Mouse (Mus musculus) midbrain, embryonic 11.5 days (tissue): ENCODE results near the gene Slc25a51. TPM values are rescaled to one million over a fixed set of nuclear protein-coding genes. Genes with fewer than 3 reads are reported as not detected.
"Not testable (repeated sequence)": the region's sequence is repeated elsewhere in the genome, so short reads cannot be mapped to it uniquely, and the experiment has no call there.

Experiments used
- ATAC-seq: fragments of 200-750 bp; cut with Nextera tagmentation; 2 replicates; pipeline ENCODE4 v1.8.0; 2017; ENCODE audit warnings: moderate TSS enrichment, moderate library complexity; ENCODE audit not compliant: low FRiP score
- DNase-seq: peaks from one replicate; pipeline ENCODE4 v3.0.0; 2015; ENCODE audit warnings: low spot score; ENCODE audit errors: missing footprints
- H3K27ac ChIP-seq: fragments of 300-500 bp; sonication (generic); 2 replicates; pipeline ENCODE4 v1.5.1; 2014; ENCODE audit warnings: low read depth, low read length
- H3K27me3 ChIP-seq: fragments of 300-500 bp; sonication (generic); 2 replicates; pipeline ENCODE4 v1.6.1; 2014; ENCODE audit warnings: mild to moderate bottlenecking, low read length, moderate library complexity, mixed read lengths; ENCODE audit not compliant: control insufficient read depth, insufficient read depth
- H3K36me3 ChIP-seq: fragments of 300-500 bp; sonication (generic); 2 replicates; pipeline ENCODE4 v1.6.1; 2014; ENCODE audit warnings: mild to moderate bottlenecking, low read length, moderate library complexity, mixed read lengths; ENCODE audit not compliant: control insufficient read depth, insufficient read depth
- H3K4me1 ChIP-seq: fragments of 300-500 bp; sonication (generic); 2 replicates; pipeline ENCODE4 v1.6.1; 2014; ENCODE audit warnings: low read length; ENCODE audit not compliant: control insufficient read depth, insufficient read depth
- H3K4me2 ChIP-seq: fragments of 300-500 bp; sonication (generic); 2 replicates; pipeline ENCODE4 v1.6.1; 2014; ENCODE audit warnings: mild to moderate bottlenecking, moderate library complexity
- H3K4me3 ChIP-seq: fragments of 300-500 bp; sonication (generic); 2 replicates; pipeline ENCODE4 v1.5.1; 2014; ENCODE audit warnings: low read depth, low read length
- H3K9ac ChIP-seq: fragments of 300-500 bp; sonication (generic); 2 replicates; pipeline ENCODE4 v1.6.1; 2014; ENCODE audit warnings: low read length
- H3K9me3 ChIP-seq: fragments of 300-500 bp; sonication (generic); 2 replicates; pipeline ENCODE4 v1.6.1; 2016; ENCODE audit warnings: low read length; ENCODE audit not compliant: control insufficient read depth
- WGBS: fragments of 180-500 bp; shearing (Covaris S2); extraction: QIAGEN DNeasy Blood & Tissue Kit; methylation state at CpG from one replicate; pipeline ENCODE4 v1.1.7; 2014; 5-methylcytosine and 5-hydroxymethylcytosine counted together
- polyA plus RNA-seq: library from polyadenylated mRNA; unstranded; fragments of >200 nt; fragmentation: Nextera tagmentation; extraction: Ambion mirVana; gene quantifications from 2 replicates; pipeline ENCODE4 v1.2.1, GENCODE M21; 2014

Slc25a51 gene
- polyA plus RNA-seq, 1 experiment from 2014 or later: 63.4 TPM

DNA sequence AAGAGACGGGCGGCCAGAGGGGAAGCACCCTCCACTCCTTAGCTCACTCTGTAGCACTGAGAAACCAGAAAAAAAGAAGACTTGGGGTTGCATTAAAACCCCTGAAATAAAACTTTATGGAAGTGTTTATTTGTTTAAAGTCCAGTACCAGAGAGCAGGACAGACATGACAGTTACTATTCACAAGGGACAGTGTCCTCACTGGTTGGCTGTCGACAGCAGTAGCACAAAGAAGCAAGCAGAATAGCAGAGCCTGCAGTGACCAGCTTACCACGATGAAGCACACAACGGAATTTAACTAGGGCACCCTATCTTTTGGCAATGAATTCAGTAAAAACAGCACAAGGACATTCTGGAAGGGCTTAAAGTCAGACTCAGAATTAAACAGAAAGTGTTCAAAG is 10.3 kb downstream of the Slc25a51 start:
- not testable (repeated sequence) for ATAC-seq, H3K9me3 ChIP-seq, H3K4me2 ChIP-seq, H3K27me3 ChIP-seq, H3K9ac ChIP-seq, H3K4me3 ChIP-seq, H3K27ac ChIP-seq, DNase-seq, H3K4me1 ChIP-seq
- H3K36me3 ChIP-seq: peaks cover 19% of the 10 kb centered on the region; the same call in 1 of the 2 replicates
- WGBS: 89% methylated on average over 5 of the region's 5 CpGs

DNA sequence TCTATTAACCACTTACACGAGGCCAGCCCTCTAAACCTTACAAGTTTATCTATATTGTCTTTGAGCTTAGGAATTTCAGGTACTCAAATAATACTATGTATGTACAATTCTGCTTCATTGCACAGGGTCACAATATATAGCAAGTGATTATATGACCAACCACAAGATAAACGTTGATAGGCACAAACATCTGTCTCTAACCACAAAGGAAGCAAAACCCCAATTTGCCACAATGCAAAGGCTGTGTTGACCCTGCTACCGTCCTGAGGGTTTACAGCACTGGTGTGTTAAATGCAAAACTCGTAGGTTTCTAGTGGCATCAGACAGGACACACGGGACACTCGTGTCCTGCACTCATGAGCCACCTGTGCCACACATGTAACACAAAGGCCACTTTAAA is 12.4 kb downstream of the Slc25a51 start:
- not testable (repeated sequence) for H3K9ac ChIP-seq, ATAC-seq, H3K27ac ChIP-seq, H3K4me3 ChIP-seq, H3K9me3 ChIP-seq, H3K4me1 ChIP-seq, H3K27me3 ChIP-seq, DNase-seq, H3K4me2 ChIP-seq
- peaks cover 14% of the 10 kb centered on the region; the same call in 1 of the 2 replicates for H3K36me3 ChIP-seq
- WGBS: 92% methylated on average over 5 of the region's 6 CpGs

DNA sequence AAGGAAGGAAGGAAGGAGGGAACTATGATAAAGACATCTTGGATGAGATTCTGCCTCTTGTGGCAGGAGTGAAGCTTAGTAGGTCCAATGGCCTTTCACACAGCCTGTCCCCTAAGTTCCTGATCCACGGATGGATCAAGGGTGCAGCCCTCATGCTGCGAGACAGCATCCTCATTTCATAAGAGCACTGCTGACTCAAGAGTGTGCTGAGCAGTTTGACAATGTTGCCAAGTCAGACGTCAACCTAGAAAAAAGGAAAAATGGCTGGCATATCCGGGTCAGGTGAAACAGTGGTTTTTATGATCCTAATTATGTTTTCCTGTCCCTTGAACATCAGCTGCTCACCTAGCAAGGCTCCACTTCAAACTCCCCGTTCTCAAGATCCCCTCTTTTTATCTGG is 14.9 kb downstream of the Slc25a51 start:
- no peak overlapping the region for H3K9ac ChIP-seq
- no peaks in the 10 kb centered on the region for H3K4me1 ChIP-seq
- ATAC-seq (no peak), DNase-seq (no peak)
- no peaks in the 10 kb centered on the region for H3K9me3 ChIP-seq
- H3K27me3 ChIP-seq: no peaks in the 10 kb centered on the region
- H3K4me2 ChIP-seq: no peak overlapping the region
- H3K4me3 ChIP-seq: no peak overlapping the region
- H3K36me3 ChIP-seq: peaks cover 4% of the 10 kb centered on the region; the same call in 1 of the 2 replicates
- H3K27ac ChIP-seq: no peak overlapping the region
- 81% methylated on average over 5 of the region's 5 CpGs for WGBS

DNA sequence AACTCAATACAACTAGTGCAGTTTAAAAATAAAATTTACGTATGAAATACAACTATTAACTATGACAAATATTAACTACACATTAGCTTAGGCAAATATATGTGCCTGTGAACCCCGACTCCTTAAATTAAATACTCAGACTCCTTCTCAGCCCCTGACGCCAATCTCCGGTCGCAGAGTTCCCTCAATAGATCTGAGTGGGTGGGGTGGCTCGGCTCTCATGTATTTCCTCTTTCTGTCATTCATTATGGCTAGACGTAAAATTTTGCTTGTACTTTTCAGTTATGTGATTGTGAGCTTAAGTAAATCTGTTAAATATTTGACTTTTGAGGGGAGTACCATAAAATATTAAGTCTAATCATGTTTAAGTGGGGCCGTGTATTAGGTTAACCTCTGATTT is 15.6 kb downstream of the Slc25a51 start:
- Histone ChIP-seq H3K4me2 (no peak overlapping the region), H3K27ac (no peak overlapping the region), H3K36me3 (peaks cover 2% of the 10 kb centered on the region; the same call in 1 of the 2 replicates), H3K4me3 (no peak overlapping the region), H3K9me3 (no peaks in the 10 kb centered on the region), H3K4me1 (no peaks in the 10 kb centered on the region), H3K27me3 (no peaks in the 10 kb centered on the region), H3K9ac (no peak overlapping the region)
- DNase-seq (no peak), ATAC-seq (no peak)
- 88% methylated on average over 8 of the region's 8 CpGs for WGBS

DNA sequence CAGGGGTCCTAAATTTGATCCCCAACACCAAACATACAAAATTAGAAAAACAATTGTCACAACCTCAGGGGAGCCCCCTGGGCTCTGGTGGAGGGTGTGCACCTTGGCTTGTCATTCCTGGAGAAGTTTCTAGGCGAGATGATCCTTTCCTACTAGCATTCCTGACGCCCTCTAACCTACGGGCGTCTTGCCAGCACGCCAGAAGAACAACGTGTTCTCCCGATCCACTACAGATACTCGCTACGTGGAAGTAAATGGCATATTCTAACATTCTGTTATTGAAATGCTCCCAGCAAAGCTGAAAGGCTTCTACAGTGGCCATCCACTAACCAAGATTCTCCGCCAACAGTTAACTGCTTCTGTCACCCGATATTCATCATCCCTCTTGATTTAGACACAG is 16.0 kb downstream of the Slc25a51 start:
- no peaks in the 10 kb centered on the region for H3K27me3 ChIP-seq
- no peaks in the 10 kb centered on the region for H3K36me3 ChIP-seq
- DNase-seq: no peak
- ATAC-seq: no peak
- no peaks in the 10 kb centered on the region for H3K9me3 ChIP-seq
- no peaks in the 10 kb centered on the region for H3K4me1 ChIP-seq
- no peak overlapping the region for H3K9ac ChIP-seq
- no peak overlapping the region for H3K4me2 ChIP-seq
- no peak overlapping the region for H3K27ac ChIP-seq
- WGBS: 81% methylated on average over 11 of the region's 11 CpGs
- H3K4me3 ChIP-seq: no peak overlapping the region

DNA sequence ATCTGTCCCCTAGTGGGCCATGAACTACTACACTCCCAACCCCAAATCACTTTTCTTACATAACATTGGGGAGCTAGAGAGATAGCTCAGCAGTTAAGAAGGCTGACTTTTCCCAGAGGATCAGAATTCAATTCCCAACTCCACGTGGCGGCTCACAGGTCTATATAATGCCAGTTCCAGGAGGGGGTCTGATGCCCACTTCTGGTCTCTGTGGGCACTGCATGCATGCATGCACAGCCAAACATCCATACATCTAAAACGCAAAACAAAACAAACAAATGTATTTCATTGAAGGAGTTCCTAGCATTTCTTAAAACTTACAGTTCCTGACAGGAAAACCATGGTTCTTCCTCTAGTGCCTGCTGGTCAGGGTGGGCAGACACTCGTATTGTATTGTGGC is 16.5 kb downstream of the Slc25a51 start:
- ATAC-seq (no peak), DNase-seq (no peak)
- Histone ChIP-seq H3K36me3 (no peaks in the 10 kb centered on the region), H3K9me3 (no peaks in the 10 kb centered on the region), H3K4me3 (no peak overlapping the region), H3K4me1 (no peaks in the 10 kb centered on the region), H3K27ac (no peak overlapping the region), H3K27me3 (no peaks in the 10 kb centered on the region), H3K9ac (no peak overlapping the region), H3K4me2 (no peak overlapping the region)
- 74% methylated on average over 4 of the region's 4 CpGs for WGBS

DNA sequence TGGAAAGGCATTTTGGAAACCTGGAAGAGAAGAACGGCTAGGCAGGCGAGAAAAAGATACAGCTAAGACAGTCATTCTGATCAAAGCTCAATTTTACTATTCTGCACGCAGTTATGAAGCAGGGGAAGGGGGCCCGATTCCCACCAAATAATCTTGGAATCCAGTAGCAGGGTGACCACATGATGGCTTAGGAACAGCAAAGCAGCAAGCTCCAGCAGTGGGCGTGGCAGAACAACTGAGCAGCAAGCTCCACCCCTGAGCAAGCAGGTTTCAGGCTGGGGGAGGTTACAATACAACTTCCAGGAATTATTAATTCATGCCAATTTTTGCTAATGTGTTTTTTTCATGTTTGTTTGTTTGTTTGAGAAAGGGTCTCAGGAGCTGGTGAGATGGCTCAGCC is 21.3 kb downstream of the Slc25a51 start:
- not testable (repeated sequence) for H3K36me3 ChIP-seq, ATAC-seq, H3K4me1 ChIP-seq, H3K4me3 ChIP-seq, H3K27ac ChIP-seq, DNase-seq, H3K27me3 ChIP-seq, H3K4me2 ChIP-seq, H3K9me3 ChIP-seq, H3K9ac ChIP-seq
- WGBS: 93% methylated on average over 5 of the region's 5 CpGs

DNA sequence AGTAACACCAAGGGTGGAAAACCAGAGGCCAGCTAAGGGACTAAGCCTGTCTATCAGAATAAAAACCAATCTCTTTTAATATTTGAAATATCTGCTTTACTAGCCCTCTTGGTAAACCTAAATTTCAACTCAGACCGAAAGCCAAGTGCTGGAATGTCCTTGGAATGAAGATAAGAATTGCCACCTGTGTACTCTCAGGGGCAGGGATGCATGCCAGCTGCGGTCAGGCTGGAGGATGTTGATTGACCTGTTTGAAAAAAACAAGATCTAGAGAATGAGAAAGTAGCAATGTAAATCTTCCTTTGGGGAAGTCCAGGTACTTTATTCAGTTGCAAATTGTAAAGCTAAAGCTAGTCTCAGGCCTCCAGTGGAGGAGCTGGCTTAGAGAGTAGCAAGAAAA is 26.4 kb downstream of the Slc25a51 start:
- 90% methylated on average over 2 of the region's 2 CpGs for WGBS
- not testable (repeated sequence) for H3K4me1 ChIP-seq, H3K9ac ChIP-seq, H3K27me3 ChIP-seq, DNase-seq, H3K36me3 ChIP-seq, ATAC-seq, H3K27ac ChIP-seq, H3K4me2 ChIP-seq, H3K9me3 ChIP-seq, H3K4me3 ChIP-seq

DNA sequence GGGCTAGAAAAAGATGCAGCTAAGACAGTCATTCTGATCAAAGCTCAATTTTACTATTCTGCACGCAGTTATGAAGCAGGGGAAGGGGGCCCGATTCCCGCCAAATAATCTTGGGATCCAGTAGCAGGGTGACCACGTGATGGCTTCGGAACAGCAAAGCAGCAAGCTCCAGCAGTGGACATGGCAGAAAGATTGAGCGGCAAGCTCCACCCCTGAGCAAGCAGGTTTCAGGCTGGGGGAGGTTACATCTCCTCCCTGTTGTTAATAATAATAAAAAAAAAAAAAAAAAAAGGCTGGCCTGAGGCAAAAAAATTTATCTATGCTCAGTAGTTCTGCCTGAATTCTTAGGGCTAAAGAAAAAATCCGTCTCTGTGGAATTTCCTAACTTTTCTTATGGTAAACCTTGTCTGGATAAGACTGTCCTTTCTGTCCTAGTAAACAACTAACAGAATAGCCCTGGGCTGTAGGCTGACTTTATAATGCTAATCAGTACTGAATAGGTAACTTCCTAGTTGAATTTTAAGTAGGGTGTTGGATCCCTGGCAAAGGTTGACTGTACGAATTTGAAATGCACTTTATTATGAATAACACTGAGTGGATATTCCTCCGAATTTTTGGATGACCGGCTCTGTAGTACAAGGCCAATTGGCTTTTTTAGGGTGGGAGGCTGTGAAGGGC is 27.5 kb downstream of the Slc25a51 start:
- H3K4me3 ChIP-seq, H3K36me3 ChIP-seq, H3K9ac ChIP-seq, H3K4me1 ChIP-seq, H3K9me3 ChIP-seq, H3K27me3 ChIP-seq, H3K4me2 ChIP-seq, H3K27ac ChIP-seq, ATAC-seq, DNase-seq: not testable (repeated sequence)
- WGBS: 91% methylated on average over 10 of the region's 10 CpGs
